Mouse (Mus musculus): ENCODE measurements around the gene Znrf1. TPM values are rescaled to one million over a fixed set of nuclear protein-coding genes. Genes with fewer than 3 reads are reported as not detected.

Znrf1 gene
- total and polyA plus RNA-seq, 3 experiments: 9.3 to 21.2 (median 9.5) TPM

- H3K4me3 ChIP-seq (replicated peaks in 1 of 3; ENCODE audit: low read depth in 2 of 3, low read length in 2 of 3, poor library complexity in 1 of 3): no peak overlapping the region
- DNase-seq (ENCODE audit: extremely low read depth): no peak
- H3K27me3 ChIP-seq (replicated peaks): no peaks in the 10 kb centered on the region
- H3K4me2 ChIP-seq (ENCODE audit: insufficient read depth, low read depth, poor library complexity, severe bottlenecking): no peak overlapping the region
- no peak overlapping the region for H3K27ac ChIP-seq (ENCODE audit: insufficient read depth, low read depth)
- in situ Hi-C loops (cut with MboI; ENCODE audit: low pct_ligation_motif_present, low pct_unique_long_range_greater_than_20kb, low sequenced_read_pairs) (no loop called here), dilution Hi-C loops (cut with MboI; ENCODE audit: extremely low pct_ligation_motif_present, extremely low pct_unique_long_range_greater_than_20kb, low sequenced_read_pairs) (no loop called here)
- no peak for TF ChIP-seq ZKSCAN1 (IDR thresholded peaks at IDR 0.05; ENCODE audit: borderline replicate concordance, low read depth, low read length)
- peaks cover 0 to 54% of the 10 kb centered on the region in 2 experiments for H3K36me3 ChIP-seq (replicated peaks in 1 of 2; ENCODE audit: control insufficient read depth in 1 of 2, insufficient read depth in 1 of 2, low read length in 1 of 2)
- H3K9ac ChIP-seq (ENCODE audit: insufficient read depth, low read depth): no peak overlapping the region
- no peaks in the 10 kb centered on the region for H3K9me3 ChIP-seq (replicated peaks; ENCODE audit: low read length)
- H3K4me1 ChIP-seq (ENCODE audit: control insufficient read depth in 1 of 2, insufficient read depth in 2 of 2): no peaks in the 10 kb centered on the region
- H3K79me2 ChIP-seq (replicated peaks; ENCODE audit: control insufficient read depth, extremely low read depth, insufficient read depth, poor library complexity, severe bottlenecking): no peaks in the 10 kb centered on the region
Measured at GRCm38 (mm10) chr8:111606961-111607360, 71.1 kb downstream of the Znrf1 start.

- TF ChIP-seq GABPA (IDR thresholded peaks at IDR 0.05; ENCODE audit: insufficient replicate concordance, low read depth, low read length) (no peak), RCOR1 (conservative IDR thresholded peaks at IDR 0.05; ENCODE audit: low read depth, low read length) (no peak), HCFC1 (IDR thresholded peaks at IDR 0.05; ENCODE audit: low read depth, low read length) (no peak), BHLHE40 (IDR thresholded peaks at IDR 0.05; ENCODE audit: low read depth, low read length) (no peak), USF2 (conservative IDR thresholded peaks at IDR 0.05; ENCODE audit: low read depth, low read length) (no peak), ETS1 (conservative IDR thresholded peaks at IDR 0.05; ENCODE audit: low read depth, low read length) (no peak), JUN (IDR thresholded peaks at IDR 0.05; ENCODE audit: insufficient read depth, low read depth, low read length) (no peak), MXI1 (IDR thresholded peaks at IDR 0.05; ENCODE audit: low read depth, low read length) (no peak), ZC3H11A (IDR thresholded peaks at IDR 0.05; ENCODE audit: low read depth, low read length) (no peak), POLR2AphosphoS2 (IDR thresholded peaks at IDR 0.05; ENCODE audit: low read depth, low read length) (no peak), SMC3 (IDR thresholded peaks at IDR 0.05; ENCODE audit: low read depth, low read length) (no peak), ZMIZ1 (IDR thresholded peaks at IDR 0.05; ENCODE audit: low read depth, low read length) (no peak), CHD2 (IDR thresholded peaks at IDR 0.05; ENCODE audit: low read length) (no peak), TBP (conservative IDR thresholded peaks at IDR 0.05; ENCODE audit: low read depth, low read length) (no peak), RAD21 (IDR thresholded peaks at IDR 0.05; ENCODE audit: low read depth, low read length) (no peak), TCF12 (IDR thresholded peaks at IDR 0.05; ENCODE audit: low read depth, low read length) (no peak), MYC (IDR thresholded peaks at IDR 0.05; ENCODE audit: low read depth, low read length) (no peak), JUND (conservative IDR thresholded peaks at IDR 0.05; ENCODE audit: low read depth, low read length) (no peak), EP300 (IDR thresholded peaks at IDR 0.05; ENCODE audit: low read length) (no peak), MAZ (IDR thresholded peaks at IDR 0.05; ENCODE audit: low read depth, low read length) (no peak)
- dilution Hi-C loops (cut with MboI; ENCODE audit: extremely low pct_ligation_motif_present, extremely low pct_unique_long_range_greater_than_20kb, low sequenced_read_pairs): no loop called here
- in situ Hi-C loops (cut with MboI; ENCODE audit: low pct_ligation_motif_present, low pct_unique_long_range_greater_than_20kb, low sequenced_read_pairs): no loop called here
- no peak for DNase-seq (ENCODE audit: extremely low read depth)
- no peaks in the 10 kb centered on the region for H3K9me3 ChIP-seq (replicated peaks; ENCODE audit: low read length)
- H3K27me3 ChIP-seq (replicated peaks): no peaks in the 10 kb centered on the region
- no peak overlapping the region for H3K4me2 ChIP-seq (ENCODE audit: insufficient read depth, low read depth, poor library complexity, severe bottlenecking)
- H3K27ac ChIP-seq (ENCODE audit: insufficient read depth, low read depth): no peak overlapping the region
- H3K4me1 ChIP-seq (ENCODE audit: control insufficient read depth in 1 of 2, insufficient read depth in 2 of 2): no peaks in the 10 kb centered on the region
- no peak overlapping the region for H3K9ac ChIP-seq (ENCODE audit: insufficient read depth, low read depth)
- H3K4me3 ChIP-seq (replicated peaks in 1 of 3; ENCODE audit: low read depth in 2 of 3, low read length in 2 of 3, poor library complexity in 1 of 3): no peak overlapping the region
- H3K79me2 ChIP-seq (replicated peaks; ENCODE audit: control insufficient read depth, extremely low read depth, insufficient read depth, poor library complexity, severe bottlenecking): no peaks in the 10 kb centered on the region
- H3K36me3 ChIP-seq (replicated peaks in 1 of 2; ENCODE audit: control insufficient read depth in 1 of 2, insufficient read depth in 1 of 2, low read length in 1 of 2): peaks cover 0 to 58% of the 10 kb centered on the region in 2 experiments
Measured at GRCm38 (mm10) chr8:111607414-111607813, 71.5 kb downstream of the Znrf1 start.
